Mouse (Mus musculus) stomach, postnatal 0 days (tissue): ENCODE results near the gene AI837181. TPM values are rescaled to one million over a fixed set of nuclear protein-coding genes. Genes with fewer than 3 reads are reported as not detected.
A peak's percentile ranks its signal among the peaks of the same experiment; 100 is the strongest.

Experiments used
- ATAC-seq: fragments of 200-750 bp; cut with Nextera tagmentation; 2 replicates; pipeline ENCODE4 v1.8.0; 2017; ENCODE audit not compliant: low FRiP score, low TSS enrichment
- DNase-seq: peaks from one replicate; pipeline ENCODE4 v3.0.0-alpha.2; 2016; ENCODE audit warnings: low spot score
- H3K27ac ChIP-seq: fragments of 300-500 bp; sonication (generic); replicated peaks from 2 replicates; pipeline ENCODE4 v1.5.1; 2014; ENCODE audit warnings: mild to moderate bottlenecking, control low read depth
- H3K27me3 ChIP-seq: fragments of 300-500 bp; sonication (generic); 2 replicates; pipeline ENCODE4 v1.6.1; 2014; ENCODE audit warnings: low read length; ENCODE audit not compliant: control insufficient read depth, insufficient read depth
- H3K36me3 ChIP-seq: fragments of 300-500 bp; sonication (generic); 2 replicates; pipeline ENCODE4 v1.6.1; 2014; ENCODE audit warnings: low read length, mixed read lengths; ENCODE audit not compliant: control insufficient read depth, insufficient read depth
- H3K4me1 ChIP-seq: fragments of 300-500 bp; sonication (generic); replicated peaks from 2 replicates; pipeline ENCODE4 v1.6.1; 2014; ENCODE audit warnings: antibody characterized with exemption; ENCODE audit not compliant: control insufficient read depth, insufficient read depth
- H3K4me2 ChIP-seq: fragments of 300-500 bp; sonication (generic); replicated peaks from 2 replicates; pipeline ENCODE4 v1.6.1; 2014; ENCODE audit warnings: low read depth, mild to moderate bottlenecking, control low read depth, moderate library complexity
- H3K4me3 ChIP-seq: fragments of 300-500 bp; sonication (generic); 2 replicates; pipeline ENCODE4 v1.5.1; 2014; ENCODE audit warnings: low read depth, low read length, control low read depth
- H3K9ac ChIP-seq: fragments of 300-500 bp; sonication (generic); 2 replicates; pipeline ENCODE4 v1.6.1; 2014; ENCODE audit warnings: mild to moderate bottlenecking, low read length, control low read depth, mixed read lengths
- H3K9me3 ChIP-seq: fragments of 300-500 bp; sonication (generic); 2 replicates; pipeline ENCODE4 v1.6.1; 2016; ENCODE audit warnings: low read length; ENCODE audit not compliant: control insufficient read depth
- CTCF ChIP-seq: IDR thresholded peaks from 2 replicates; pipeline ENCODE4 v1.5.1; 2016; ENCODE audit warnings: antibody characterized with exemption, low read depth, mild to moderate bottlenecking, moderate library complexity
- EP300 ChIP-seq: optimal IDR thresholded peaks from 2 replicates; pipeline ENCODE3; 2016; ENCODE audit warnings: antibody characterized with exemption
- WGBS: fragments of 180-500 bp; shearing (Covaris S2); extraction: QIAGEN DNeasy Blood & Tissue Kit; methylation state at CpG from one replicate; pipeline ENCODE4 v1.1.7; 2014; 5-methylcytosine and 5-hydroxymethylcytosine counted together
- polyA plus RNA-seq: library from polyadenylated mRNA; unstranded; fragments of >200 nt; fragmentation: Nextera tagmentation; extraction: Ambion mirVana; gene quantifications from 2 replicates; pipeline ENCODE4 v1.2.1, GENCODE M21; 2015

AI837181 gene
- polyA plus RNA-seq, 1 experiment from 2014 or later: 36.5 TPM

DNA sequence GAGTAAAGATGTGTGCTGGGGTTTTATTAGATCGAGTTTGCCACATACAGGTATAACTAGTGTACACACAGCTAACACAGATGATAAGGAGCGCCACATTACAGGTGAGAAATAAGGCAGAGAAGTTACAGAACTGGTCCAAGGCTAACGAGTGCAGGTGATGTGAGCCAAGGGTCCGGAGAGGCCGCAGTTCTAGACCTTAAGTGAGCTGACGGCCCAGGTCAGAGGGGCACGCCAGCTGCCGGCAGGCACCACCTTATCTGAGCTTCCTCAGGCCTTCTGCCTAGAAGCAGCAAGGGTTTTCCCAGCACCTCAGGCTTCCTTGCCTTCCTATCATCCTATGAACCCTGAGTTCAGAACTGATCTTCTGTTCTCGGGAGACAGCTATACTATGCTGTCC, 5.3 kb upstream of the AI837181 start:
- Histone ChIP-seq H3K27ac (no peak overlapping the region), H3K27me3 (no peaks in the 10 kb centered on the region), H3K4me3 (no peak overlapping the region), H3K36me3 (peaks cover 3% of the 10 kb centered on the region), H3K4me2 (no peak overlapping the region), H3K4me1 (peaks cover 4% of the 10 kb centered on the region; the same call in 1 of the 2 replicates), H3K9me3 (no peaks in the 10 kb centered on the region), H3K9ac (no peak overlapping the region)
- ATAC-seq (no peak), DNase-seq (no peak)
- TF ChIP-seq CTCF (no peak), EP300 (no peak)
- 86% methylated on average over 9 of the region's 9 CpGs for WGBS

DNA sequence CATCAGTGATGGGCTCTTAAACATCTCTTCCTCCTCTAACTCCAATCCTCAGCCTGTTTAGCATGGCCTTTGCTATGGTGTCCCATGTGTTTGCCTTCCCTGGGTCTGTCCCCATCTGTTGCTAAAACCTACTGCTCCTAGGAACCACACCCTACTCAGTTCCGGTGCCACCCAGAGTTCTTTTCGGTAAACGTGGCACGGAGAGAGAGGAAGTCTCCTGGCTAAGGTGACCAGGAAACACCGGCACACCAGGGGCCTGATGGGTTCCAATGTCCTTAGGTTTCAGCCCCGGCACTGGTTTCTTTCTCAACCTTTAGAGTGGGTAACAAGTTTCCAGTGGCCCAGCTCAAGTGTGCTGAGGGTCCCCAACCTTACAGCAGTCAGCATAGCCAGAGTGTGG, 4.4 kb upstream of the AI837181 start:
- Histone ChIP-seq H3K9me3 (no peaks in the 10 kb centered on the region), H3K4me2 (no peak overlapping the region), H3K4me1 (peaks cover 4% of the 10 kb centered on the region; the same call in 1 of the 2 replicates), H3K4me3 (no peak overlapping the region), H3K36me3 (peaks cover 3% of the 10 kb centered on the region), H3K27me3 (no peaks in the 10 kb centered on the region), H3K9ac (no peak overlapping the region), H3K27ac (no peak overlapping the region)
- ATAC-seq: no peak
- TF ChIP-seq CTCF (no peak), EP300 (no peak)
- DNase-seq: no peak
- 89% methylated on average over 6 of the region's 6 CpGs for WGBS

DNA sequence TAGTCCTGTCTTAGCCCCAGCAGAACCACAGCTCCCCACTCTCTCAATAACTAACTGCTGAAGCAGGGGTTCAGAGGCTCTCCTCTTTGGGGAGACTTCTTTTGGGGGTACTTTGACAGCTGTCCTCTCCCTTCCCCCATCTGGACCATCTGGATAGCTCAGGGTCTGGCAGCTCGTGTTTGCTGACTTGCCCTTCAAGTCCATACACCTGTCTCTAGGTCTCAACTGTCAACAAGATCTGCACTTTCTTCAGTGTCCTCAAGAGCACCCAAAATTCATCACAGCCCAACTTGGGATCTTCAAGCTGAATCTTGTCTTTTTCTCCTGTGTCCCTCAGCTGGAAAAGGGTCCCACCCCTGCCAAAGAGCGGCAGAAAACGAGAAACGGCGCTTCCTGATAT, 3.2 kb upstream of the AI837181 start:
- no peaks in the 10 kb centered on the region for H3K9me3 ChIP-seq
- no peak overlapping the region for H3K4me3 ChIP-seq
- H3K4me1 ChIP-seq: peaks cover 10% of the 10 kb centered on the region
- H3K4me2 ChIP-seq: no peak overlapping the region
- ATAC-seq: no peak
- H3K9ac ChIP-seq: no peak overlapping the region
- H3K27me3 ChIP-seq: no peaks in the 10 kb centered on the region
- WGBS: 82% methylated on average over 5 of the region's 5 CpGs
- peaks cover 3% of the 10 kb centered on the region for H3K36me3 ChIP-seq
- TF ChIP-seq CTCF: no peak
- TF ChIP-seq EP300: no peak
- H3K27ac ChIP-seq: no peak overlapping the region
- no peak for DNase-seq

DNA sequence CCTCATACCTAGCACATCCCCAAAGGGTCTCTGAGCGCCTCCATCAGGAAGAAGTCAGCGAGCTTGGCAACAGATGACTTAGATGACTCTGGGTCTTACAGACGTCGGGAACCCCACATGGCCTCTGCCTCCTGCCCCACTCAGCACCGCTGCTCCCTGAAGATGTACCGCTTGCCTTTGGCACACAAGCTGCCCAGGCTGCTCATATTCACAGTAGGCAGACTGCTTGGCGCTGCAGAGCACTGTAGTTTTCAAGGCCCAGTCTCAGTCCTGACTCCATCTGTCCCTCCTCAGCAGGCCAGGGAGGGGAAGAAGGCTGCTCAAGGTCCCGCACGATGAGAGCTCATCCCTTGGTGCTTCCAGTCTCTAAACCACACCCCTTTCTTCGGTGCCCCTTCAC, 2.7 kb upstream of the AI837181 start:
- H3K9ac ChIP-seq: no peak overlapping the region
- H3K4me1 ChIP-seq: peaks cover 10% of the 10 kb centered on the region
- DNase-seq (no peak), ATAC-seq (no peak)
- 81% methylated on average over 10 of the region's 10 CpGs for WGBS
- H3K27me3 ChIP-seq: no peaks in the 10 kb centered on the region
- H3K9me3 ChIP-seq: no peaks in the 10 kb centered on the region
- H3K36me3 ChIP-seq: peaks cover 3% of the 10 kb centered on the region
- no peak overlapping the region for H3K4me3 ChIP-seq
- TF ChIP-seq CTCF (no peak), EP300 (no peak)
- no peak overlapping the region for H3K27ac ChIP-seq
- H3K4me2 ChIP-seq: no peak overlapping the region

DNA sequence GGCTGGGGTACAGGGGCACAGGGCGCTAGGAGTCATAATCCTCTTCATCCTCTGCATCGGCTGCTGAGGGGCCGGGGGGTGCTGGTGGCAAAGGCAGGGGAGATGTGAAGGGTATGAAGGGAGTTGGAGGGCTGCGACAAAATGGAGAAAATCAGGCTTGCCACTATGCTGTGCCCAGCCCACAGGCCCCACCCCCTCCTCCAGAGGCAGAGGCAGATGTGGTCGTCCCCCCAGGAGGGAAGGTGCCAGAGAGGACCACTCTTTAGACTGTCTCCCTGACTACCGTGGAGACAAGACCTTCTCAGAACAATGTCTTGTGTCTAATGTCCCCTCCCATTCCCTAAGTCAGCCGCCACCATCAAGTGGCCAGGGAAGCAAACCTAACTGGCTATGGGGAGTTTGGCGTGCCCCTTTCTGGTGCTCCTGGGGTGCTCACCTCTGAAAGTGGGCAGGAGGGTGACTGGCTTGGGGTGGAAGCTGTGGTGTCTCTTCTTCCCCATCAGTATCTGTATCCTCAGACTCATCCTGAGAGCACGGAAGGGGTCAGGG, 2.0 kb upstream of the AI837181 start:
- H3K36me3 ChIP-seq: peaks cover 3% of the 10 kb centered on the region
- no peak for TF ChIP-seq EP300
- no peak for TF ChIP-seq CTCF
- H3K4me1 ChIP-seq: peaks cover 10% of the 10 kb centered on the region
- H3K27me3 ChIP-seq: no peaks in the 10 kb centered on the region
- WGBS: 80% methylated on average over 9 of the region's 9 CpGs
- ATAC-seq: no peak
- no peak for DNase-seq
- H3K9ac ChIP-seq: no peak overlapping the region
- no peaks in the 10 kb centered on the region for H3K9me3 ChIP-seq
- no peak overlapping the region for H3K27ac ChIP-seq
- peak overlapping the region; percentile 76 for H3K4me2 ChIP-seq
- H3K4me3 ChIP-seq: no peak overlapping the region

DNA sequence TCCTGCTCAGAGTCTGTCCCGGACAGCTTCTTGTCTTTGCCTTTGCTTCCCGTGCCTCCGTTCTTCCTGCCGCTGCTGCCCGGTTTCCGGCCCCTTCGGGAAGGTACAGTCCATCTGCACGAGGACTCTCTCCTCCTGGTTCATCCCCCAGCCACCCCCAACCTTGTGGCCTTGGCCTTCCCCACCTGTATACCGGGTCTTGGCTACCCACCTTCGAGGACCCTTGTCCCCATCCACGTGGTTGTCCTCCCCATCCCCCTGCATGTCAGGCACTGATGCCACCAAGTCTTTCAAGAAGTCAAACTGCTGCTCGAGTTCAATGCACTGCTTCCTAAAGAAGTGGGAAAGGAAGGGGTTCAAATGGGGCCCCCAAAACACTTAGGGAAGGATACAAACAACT, 1.4 kb upstream of the AI837181 start:
- Histone ChIP-seq H3K9ac (peak overlapping the region; percentile 85), H3K27ac (peak overlapping the region; percentile 94), H3K36me3 (peaks cover 3% of the 10 kb centered on the region), H3K27me3 (no peaks in the 10 kb centered on the region), H3K4me2 (peak overlapping the region; percentile 76), H3K9me3 (no peaks in the 10 kb centered on the region), H3K4me1 (peaks cover 10% of the 10 kb centered on the region), H3K4me3 (peak overlapping the region; percentile 87)
- WGBS: 66% methylated on average over 12 of the region's 12 CpGs
- TF ChIP-seq EP300 (no peak), CTCF (no peak)
- ATAC-seq (no peak), DNase-seq (peak; percentile 23)
